Comparison of ENCODE assay signal across 12 mouse cellular contexts in genomic region chr19:18639552-18639951, GRCm38 (mm10). TPM values are rescaled to one million over a fixed set of nuclear protein-coding genes. Genes with fewer than 3 reads are reported as not detected.
DNase-seq lines count a peak whose midpoint lies in the region; ATAC-seq and TF ChIP-seq lines count a peak whose summit lies in the region.
"Had no signal": no experiment of that assay in that cellular context is flagged by ENCODE, and none has a peak within 500 bp of the region (broad histone marks: within the 10 kb centered on the region; RNA-seq: fewer than 3 reads in every experiment).

No protein-coding gene starts in this region.

- H3K27me3 ChIP-seq in lung, postnatal 0 days (replicated peaks; ENCODE audit: insufficient read depth, low read length), result no peaks in the 10 kb centered on the region
- H3K27me3 ChIP-seq: embryonic facial prominence, embryonic 15.5 days; limb, embryonic 13.5 days; midbrain, embryonic 12.5 days had no signal

- 27% methylated on average over 2 of the region's 2 CpGs for WGBS in lung, postnatal 0 days

- no peak overlapping the region for H3K9ac ChIP-seq in lung, postnatal 0 days (replicated peaks; ENCODE audit: low read depth)
- H3K9ac ChIP-seq: embryonic facial prominence, embryonic 15.5 days; limb, embryonic 13.5 days; midbrain, embryonic 12.5 days had no signal

- no peak overlapping the region for H3K4me3 ChIP-seq in lung, postnatal 0 days (ENCODE audit: low read depth, low read length)
- H3K4me3 ChIP-seq: embryonic facial prominence, embryonic 15.5 days; limb, embryonic 13.5 days; midbrain, embryonic 12.5 days had no signal

- H3K4me1 ChIP-seq in lung, postnatal 0 days (ENCODE audit: insufficient read depth, low read depth, low read length), result no peaks in the 10 kb centered on the region
- H3K4me1 ChIP-seq: midbrain, embryonic 12.5 days had no signal

- ATAC-seq in lung, postnatal 0 days, result no peak
- ATAC-seq in megakaryocyte progenitor cell, adult 5-6 weeks (replicated peaks; ENCODE audit: poor library complexity), result peak; percentile 43; the same call in 1 of the 2 replicates

- H3K9me3 ChIP-seq in lung, postnatal 0 days (ENCODE audit: low read length), result no peaks in the 10 kb centered on the region
- H3K9me3 ChIP-seq: embryonic facial prominence, embryonic 15.5 days; limb, embryonic 13.5 days; midbrain, embryonic 12.5 days had no signal

- no peaks in the 10 kb centered on the region for H3K36me3 ChIP-seq in lung, postnatal 0 days (ENCODE audit: insufficient read depth, low read length)
- H3K36me3 ChIP-seq: embryonic facial prominence, embryonic 15.5 days; midbrain, embryonic 12.5 days had no signal

- TF ChIP-seq CTCF in lung, postnatal 0 days (IDR thresholded peaks at IDR 0.05), result peak; percentile 76

- no peak overlapping the region for H3K4me2 ChIP-seq in lung, postnatal 0 days (replicated peaks; ENCODE audit: low read depth, low read length)
- H3K4me2 ChIP-seq: embryonic facial prominence, embryonic 15.5 days; limb, embryonic 13.5 days; midbrain, embryonic 12.5 days had no signal

- TF ChIP-seq EP300 in lung, postnatal 0 days (IDR thresholded peaks at IDR 0.05), result no peak

- DNase-seq in cerebellum, postnatal 10 days, result peak; percentile 43 to 55
- no peak for DNase-seq in cerebellum, adult 9-10 months
- peak; percentile 56 for DNase-seq in lung, postnatal 0 days (ENCODE audit: low spot score)
- DNase-seq in lung, postnatal 25 days (ENCODE audit: low spot score), result no peak
- DNase-seq in NIH3T3 (ENCODE audit: low read depth), result peak; percentile 28
- DNase-seq in adrenal gland, postnatal 14 days, result no peak
- DNase-seq in kidney, postnatal 25 days, result no peak
- DNase-seq: heart, postnatal 36 days had no signal

- H3K27ac ChIP-seq in lung, postnatal 0 days (ENCODE audit: low read length), result no peak overlapping the region
- H3K27ac ChIP-seq: embryonic facial prominence, embryonic 15.5 days; limb, embryonic 13.5 days; midbrain, embryonic 12.5 days had no signal

RNA-seq across cellular contexts. Expression of gene Nmrk1, which starts 7.8 kb away (rescaled TPM):
- polyA plus RNA-seq in lung, postnatal 0 days (2015; fragmentation: Nextera tagmentation; extraction: Ambion mirVana), result 5.0 and 7.4 TPM in 2 replicates
- 10.1 TPM in 2 replicates for total RNA-seq in megakaryocyte progenitor cell, adult 5-6 weeks (2015)
- total RNA-seq in megakaryocyte progenitor cell, adult 5-6 weeks (2017), result 4.6 and 4.9 TPM in 2 replicates
- total RNA-seq in adrenal gland, postnatal 14 days (2021), result 8.8 and 13.6 TPM in 2 replicates

RNA-seq across cellular contexts. Expression of gene Ostf1, which starts 7.9 kb away (rescaled TPM):
- 215 and 248 TPM in 2 replicates for polyA plus RNA-seq in lung, postnatal 0 days (2015; fragmentation: Nextera tagmentation; extraction: Ambion mirVana)
- 159 and 171 TPM in 2 replicates for total RNA-seq in megakaryocyte progenitor cell, adult 5-6 weeks (2015)
- total RNA-seq in megakaryocyte progenitor cell, adult 5-6 weeks (2017), result 183 and 192 TPM in 2 replicates
- total RNA-seq in adrenal gland, postnatal 14 days (2021), result 100 and 106 TPM in 2 replicates

RNA-seq across cellular contexts. Expression of gene Carnmt1, which starts 31.0 kb away (rescaled TPM):
- polyA plus RNA-seq in lung, postnatal 0 days (2015; fragmentation: Nextera tagmentation; extraction: Ambion mirVana), result 21.1 and 25.1 TPM in 2 replicates
- 34.2 and 38.6 TPM in 2 replicates for total RNA-seq in megakaryocyte progenitor cell, adult 5-6 weeks (2015)
- total RNA-seq in megakaryocyte progenitor cell, adult 5-6 weeks (2017), result 23.2 and 30.4 TPM in 2 replicates
- 23.5 and 27.8 TPM in 2 replicates for total RNA-seq in adrenal gland, postnatal 14 days (2021)

Comparison
In these comparisons a context has a peak if more than half of its experiments do, and no peak if none do; other contexts are left out.
1. DNase-seq: peak in cerebellum, postnatal 10 days (2 of 2), lung, postnatal 0 days (single experiment) and NIH3T3 (single experiment); none in cerebellum, adult 9-10 months (single experiment), lung, postnatal 25 days (single experiment), adrenal gland, postnatal 14 days (single experiment) and kidney, postnatal 25 days (0 of 2).